Mouse (Mus musculus) T-helper 2 cell (primary cell): ENCODE results near the gene Slc16a5.

ENCODE experiments used
- in situ Hi-C: fragments of 300-600 bp; cut with MboI, MseI; formaldehyde crosslinking; loops from one replicate; pipeline ENCODE4 v1.15.1; 2025; ENCODE audit warnings: high pct_unique_total_duplicates

The Slc16a5 gene

DNA sequence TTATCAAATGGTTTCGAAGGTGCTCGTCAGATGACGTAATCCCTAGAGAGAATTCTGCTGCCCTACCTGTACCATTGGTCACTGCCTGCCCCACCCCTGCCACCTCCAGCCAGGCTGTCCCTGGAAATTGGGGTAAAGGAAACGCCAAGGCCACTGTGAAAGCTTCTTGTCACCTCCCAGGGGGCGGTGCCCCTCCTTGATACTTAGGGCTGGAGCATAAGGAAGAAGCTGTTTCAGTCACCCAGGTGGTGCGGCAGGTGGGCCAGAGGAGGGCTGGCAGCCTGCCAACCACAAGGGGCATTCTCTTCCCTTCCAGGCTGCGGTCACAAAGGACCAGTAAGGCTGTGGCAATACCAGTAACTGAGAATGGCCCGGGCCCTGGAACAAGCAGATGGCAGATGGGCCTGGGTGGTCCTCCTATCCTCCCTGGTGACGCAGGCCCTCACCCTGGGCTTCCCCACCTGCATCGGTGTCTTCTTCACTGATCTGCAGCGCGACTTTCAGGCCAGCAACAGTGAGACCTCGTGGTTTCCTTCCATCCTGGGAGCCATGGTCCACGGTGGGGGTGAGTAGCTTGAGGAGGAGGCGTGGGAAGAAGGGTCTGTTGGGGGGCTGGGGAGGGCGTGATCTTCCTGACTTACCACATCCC is at the start of gene Slc16a5:
Gene Slc16a5 (plus strand): TSS at position 232 of the 649 bp plus-strand sequence.
- in situ Hi-C loops = no loop called here

DNA sequence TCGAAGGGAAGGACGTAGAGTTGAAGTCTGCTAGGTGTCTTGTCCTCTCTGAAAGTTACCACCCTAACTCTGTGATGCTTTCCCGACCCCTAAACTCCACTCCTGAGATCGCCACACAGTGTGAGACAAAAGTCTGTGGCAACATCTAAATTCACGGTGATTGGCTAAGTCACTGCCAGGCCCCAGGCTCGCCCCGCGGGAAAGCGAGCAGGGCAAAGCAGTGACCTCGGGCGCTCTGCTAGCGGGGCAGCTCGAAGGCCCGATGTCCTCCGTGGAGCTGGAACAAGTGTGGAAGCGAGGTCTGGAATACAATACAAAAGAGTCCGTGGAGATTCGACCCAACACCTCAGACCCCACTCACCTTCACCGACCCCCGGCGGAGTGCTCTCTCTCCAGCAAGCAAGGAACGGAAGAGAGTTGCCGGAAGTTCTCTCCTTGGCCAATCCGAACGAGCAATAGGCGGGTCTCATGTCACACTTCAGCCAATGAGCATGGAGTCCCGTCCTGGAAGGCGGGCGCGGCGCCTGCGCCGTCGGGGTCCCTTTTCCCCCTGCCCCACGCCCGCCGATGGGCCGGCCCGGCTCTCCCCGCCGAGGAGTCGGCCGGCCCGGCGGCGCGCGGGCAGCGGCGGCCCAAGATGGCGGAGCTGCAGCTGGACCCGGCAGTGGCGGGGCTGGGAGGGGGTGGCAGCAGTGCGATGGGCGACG is 42.6 kb upstream of the Slc16a5 start, which contains the start of the genes Atp5h and Kctd2:
Gene Atp5h (minus strand): TSS at position 432 of the 707 bp plus-strand sequence.
Gene Kctd2 (plus strand): TSS at position 598 of the 707 bp plus-strand sequence.
- in situ Hi-C loops = no loop called here

DNA sequence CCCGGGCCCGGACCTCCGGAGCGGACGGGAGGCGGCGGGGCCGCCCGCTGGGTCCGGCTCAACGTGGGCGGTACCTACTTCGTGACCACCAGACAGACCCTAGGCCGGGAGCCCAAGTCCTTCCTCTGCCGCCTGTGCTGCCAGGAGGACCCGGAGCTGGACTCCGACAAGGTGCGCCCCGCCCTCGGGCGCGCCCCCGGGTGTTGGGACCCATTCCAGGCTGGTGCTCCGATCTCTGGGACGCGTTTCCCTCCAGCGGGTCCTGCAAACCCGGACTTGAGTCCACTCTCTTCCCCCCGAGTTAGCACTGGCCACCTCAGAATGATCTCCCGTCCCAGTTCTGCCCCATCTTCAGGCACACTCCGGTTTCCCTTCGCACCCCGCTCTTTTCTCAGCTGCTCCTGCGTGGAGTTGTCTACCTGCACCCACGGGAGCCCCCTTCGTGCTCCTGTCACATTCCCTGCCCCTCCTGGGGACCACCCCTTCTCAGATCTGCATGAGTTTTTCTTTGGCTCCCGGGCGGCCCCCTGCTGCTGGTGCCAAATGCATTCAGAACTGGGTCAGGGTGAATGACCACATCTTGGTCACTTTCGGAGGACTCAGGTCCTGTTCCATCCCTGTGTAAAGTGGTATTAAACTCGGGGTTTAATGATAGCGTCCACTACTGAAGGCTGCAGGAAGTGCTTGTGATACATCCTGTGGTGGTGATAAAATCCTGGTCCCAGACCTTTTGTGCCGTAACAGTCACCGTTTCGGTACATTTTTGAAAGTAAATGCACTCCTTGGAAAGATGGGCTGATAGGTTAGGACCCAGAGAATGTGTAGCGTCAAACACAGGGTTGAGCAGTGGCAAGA is 41.7 kb upstream of the Slc16a5 start:
- in situ Hi-C loops = no loop called here

DNA sequence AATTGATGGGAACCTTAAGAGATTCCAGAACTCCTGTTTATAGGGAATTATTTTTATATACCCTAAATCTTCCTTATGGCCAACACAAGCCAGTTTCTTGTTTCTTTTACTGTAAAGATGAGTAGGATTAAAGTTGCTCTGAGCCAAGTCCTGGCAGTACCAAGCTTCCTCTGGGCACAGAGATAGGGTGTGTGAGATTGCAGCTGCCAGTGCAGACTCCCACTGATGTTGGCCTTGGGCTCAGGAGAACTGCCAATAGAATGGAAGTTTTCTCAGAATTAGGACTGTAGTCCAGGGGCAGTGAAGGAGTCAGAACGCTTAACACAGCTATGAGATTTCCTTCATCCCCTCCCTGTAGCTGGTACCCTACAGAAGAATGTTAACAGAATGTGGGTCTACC is 40.9 kb upstream of the Slc16a5 start:
- in situ Hi-C loops = no loop called here

DNA sequence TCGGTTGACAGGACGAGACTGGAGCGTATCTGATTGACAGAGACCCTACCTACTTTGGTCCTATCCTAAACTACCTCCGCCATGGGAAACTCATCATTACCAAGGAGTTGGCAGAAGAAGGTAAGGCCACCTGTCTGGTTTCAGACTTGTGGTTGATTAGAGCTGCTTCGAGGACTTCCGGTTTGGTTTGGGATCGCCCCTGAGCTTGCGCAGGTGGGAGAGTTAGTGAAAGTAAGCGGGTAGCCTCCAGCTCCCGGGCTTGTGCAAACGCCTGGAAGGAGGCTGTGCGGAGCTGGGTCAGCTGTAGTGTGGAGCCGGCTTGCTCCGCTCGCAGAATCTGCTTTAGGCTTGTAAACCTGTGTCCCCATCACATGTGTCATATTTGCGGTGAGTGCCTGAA is 40.3 kb upstream of the Slc16a5 start:
- in situ Hi-C loops = no loop called here

DNA sequence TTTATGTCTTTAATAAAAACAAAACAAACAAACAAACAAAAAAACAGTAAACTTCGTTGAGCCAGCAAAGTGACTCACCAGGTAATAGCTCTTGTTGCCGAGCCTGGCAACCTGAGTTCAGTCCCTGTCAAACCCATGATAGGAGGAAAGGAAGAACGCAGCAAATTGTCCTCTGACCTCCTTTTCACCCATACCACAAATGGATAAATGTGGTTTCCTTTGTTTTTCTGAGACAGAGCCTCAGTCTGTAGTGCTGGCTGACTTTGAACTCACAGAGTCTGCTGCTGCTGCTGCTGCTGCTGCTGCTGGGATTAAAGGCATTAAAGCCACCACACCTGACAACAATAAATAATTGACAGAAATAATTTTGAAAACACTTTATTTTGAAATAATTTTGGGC is 39.2 kb upstream of the Slc16a5 start:
- in situ Hi-C loops = no loop called here

DNA sequence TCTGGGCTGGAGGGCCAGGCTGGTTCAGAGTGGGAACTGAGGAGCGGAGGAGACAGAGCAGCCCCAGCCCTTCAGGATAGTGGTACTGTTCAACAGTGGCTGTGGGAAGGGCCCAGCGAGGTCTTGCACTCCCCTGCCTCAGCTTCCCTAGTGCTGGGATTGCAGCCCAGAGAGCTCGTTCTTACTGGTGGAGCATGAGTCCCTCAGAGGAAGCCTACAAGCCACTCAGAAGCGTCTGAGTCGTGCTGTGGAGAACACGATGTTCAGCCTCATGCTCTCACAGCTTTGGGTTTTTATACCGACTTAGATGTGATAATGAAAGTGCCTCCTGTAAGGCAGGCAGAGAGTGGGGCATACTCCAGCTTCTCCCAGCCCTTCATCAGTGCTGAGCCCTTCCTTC is 37.6 kb upstream of the Slc16a5 start:
- in situ Hi-C loops = no loop called here

DNA sequence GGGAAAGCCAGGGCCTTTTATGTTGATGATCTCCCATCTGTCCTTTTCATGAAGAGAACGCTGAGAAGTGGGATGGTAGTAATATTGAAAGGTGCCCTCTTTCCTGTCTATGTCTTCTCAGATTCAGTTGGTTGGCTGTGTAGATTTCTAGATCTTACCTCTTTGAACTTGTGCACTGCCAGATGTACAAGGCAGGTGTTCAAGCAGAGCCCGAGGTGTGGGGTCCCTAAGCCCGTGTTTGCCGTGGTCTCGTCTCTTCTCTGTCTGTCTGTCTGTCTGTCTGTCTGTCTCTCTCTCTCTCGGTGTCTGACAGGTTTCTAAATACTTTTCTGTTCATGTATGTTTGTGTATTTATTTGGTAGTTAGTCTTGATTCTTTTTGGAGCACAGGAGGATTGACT is 36.6 kb upstream of the Slc16a5 start:
- in situ Hi-C loops = no loop called here

DNA sequence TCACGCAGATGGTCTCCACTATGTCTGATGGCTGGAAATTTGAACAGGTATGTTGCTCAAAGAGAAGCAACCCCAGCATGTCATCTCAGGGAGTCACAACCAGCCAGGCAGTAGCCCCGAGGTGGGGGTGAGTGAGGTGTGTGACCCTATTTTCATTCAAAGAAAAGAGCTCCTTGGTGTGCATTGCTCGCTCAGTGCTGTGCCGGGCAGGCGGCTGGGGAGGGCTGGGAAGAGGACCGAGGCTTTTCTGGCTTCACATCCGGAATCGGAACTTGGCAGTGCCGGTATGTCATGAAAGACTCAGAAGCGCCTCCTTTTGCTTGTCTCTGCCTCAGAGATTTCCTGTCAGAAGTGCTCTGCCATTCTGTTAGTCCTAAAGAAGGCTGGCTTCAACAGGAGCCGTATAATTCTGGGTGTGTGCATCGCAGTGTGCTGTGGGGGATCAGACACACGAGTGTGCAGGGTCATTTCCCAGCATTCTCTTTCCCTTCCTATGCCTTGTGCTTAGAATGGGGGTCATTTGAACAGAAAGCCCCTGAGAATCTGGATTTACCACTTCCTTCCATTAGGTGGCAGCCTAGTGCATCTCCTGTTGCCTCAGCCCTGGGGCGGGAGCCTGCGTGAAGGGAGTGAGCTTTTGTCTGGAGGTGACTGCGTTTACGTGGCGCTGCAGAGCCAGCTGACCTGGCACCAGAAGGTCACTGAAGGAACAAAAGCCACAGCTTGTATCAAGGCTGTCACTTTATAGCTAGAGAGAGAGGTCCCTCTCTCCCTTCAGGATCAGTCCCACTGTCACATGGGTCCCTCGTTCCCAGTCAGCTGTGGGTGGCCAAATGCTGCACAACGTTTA is 34.6 kb upstream of the Slc16a5 start:
- in situ Hi-C loops = no loop called here

DNA sequence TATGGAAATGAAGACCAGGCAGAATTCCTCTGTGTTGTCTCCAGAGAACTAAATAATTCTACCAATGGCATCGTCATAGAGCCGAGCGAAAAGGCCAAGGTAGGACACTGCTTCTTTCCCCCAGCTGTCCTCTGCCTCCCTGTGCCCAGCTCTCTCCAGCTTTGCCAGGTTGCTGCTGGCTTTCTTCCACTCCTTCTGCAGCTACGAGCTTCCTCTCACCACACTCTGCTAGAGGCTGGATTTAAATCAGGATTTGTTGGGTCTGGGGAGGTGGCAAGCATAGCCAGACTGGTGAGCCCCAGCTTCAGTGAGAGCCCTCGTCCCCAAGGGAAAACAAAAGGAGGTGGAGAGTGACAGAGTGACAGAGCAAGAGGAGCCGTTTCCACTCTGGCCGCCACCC is 33.0 kb upstream of the Slc16a5 start:
- in situ Hi-C loops = no loop called here

DNA sequence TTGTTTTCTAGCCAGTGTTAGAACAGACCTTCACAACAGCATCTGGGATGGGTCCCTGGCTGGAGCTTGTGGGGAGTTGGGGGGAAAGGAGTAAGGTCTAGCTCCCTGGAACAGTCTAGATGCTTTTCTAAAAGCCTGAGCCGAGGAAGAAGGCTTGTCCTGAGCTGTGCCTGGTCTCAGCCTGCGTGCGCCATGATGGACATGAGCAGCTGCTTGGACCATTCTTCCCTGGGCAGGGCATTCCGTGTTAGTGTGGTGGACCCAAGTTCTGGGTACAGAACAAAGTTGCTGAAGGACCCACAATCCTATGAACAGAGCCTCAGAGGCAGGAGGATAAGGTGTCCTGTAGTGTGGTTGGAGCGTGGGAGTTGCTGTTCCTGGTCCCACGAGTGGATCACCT is 31.7 kb upstream of the Slc16a5 start:
- in situ Hi-C loops = loop anchor here (5.0 kb wide), 1 partner anchor 42 kb away; no protein-coding TSS in a partner anchor

DNA sequence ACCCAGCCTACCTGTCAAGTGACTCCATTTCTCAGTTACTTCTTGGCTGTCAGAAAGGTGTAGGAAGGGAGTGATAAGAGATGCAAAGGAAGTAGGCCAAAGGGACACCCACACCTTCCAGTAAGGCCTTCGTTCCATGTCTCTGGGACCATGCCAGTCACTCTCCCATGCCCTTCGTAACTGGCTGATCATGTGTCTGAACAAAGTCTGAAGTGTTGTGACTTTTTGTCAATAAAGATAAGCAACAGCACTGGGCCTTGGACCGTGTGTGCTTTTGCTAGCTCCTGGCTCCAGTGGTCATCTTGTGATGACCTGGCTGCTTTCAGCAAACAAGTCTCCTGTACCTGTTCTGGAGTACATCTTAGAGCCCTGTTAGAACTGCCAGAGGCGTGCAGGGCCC is 29.5 kb upstream of the Slc16a5 start:
- in situ Hi-C loops = loop anchor here (5.0 kb wide), 1 partner anchor 39 kb away; no protein-coding TSS in a partner anchor

DNA sequence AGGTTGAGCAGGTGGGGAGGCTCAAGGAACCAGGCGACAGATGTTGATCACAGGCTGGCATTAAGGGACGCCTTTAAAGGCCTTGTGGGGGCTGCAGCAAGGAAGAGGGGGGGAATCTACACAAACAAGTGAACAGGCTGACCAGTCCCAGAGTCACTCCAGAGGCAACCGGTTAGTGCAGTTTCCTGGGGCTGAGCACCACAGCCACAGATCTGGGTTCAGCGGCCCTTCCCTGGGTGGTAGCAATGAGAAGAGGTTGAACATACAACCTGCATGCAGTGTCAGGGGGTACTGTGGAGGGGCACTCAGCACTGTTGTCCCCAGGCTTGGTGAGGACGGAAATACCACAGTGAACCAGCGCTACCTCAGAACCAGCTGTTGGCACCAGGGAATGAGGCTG is 28.9 kb upstream of the Slc16a5 start:
- in situ Hi-C loops = loop anchor here (5.0 kb wide), 1 partner anchor 39 kb away; no protein-coding TSS in a partner anchor

DNA sequence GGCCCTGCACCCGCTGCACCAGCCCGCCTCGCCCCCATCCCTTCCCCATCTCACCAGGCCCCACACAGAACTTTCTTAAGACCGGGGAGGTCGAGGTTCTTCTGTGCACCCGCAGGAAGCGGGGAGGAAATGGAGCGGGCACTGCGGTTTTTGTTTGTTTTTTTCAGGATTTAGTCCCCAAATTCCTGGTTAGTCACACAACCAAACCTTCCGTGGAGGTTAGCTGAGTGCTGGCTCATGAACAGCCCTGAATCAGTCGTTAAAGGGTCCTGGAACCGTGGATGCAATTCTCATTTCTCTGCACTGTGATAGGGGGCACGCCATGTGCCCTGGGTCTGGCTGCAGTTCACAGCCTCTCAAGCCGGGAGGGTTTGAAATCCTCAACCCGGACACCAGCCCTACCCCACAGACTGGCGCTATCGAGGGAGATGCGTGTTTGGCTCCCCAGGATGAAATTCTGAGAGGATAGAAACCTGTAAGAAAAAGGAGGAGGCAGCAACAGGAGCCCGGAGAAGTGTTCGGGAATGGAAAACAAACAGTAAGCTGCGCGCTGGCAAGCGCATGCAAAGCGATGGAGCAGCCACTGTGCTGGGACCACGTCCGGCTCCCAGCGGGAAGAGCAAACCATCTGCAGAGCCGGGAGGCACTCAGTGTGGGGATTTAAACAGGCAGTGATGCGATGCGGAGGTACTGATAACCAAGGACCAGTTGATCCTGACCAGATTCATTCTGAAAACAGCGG is 26.5 kb upstream of the Slc16a5 start:
- in situ Hi-C loops = no loop called here

DNA sequence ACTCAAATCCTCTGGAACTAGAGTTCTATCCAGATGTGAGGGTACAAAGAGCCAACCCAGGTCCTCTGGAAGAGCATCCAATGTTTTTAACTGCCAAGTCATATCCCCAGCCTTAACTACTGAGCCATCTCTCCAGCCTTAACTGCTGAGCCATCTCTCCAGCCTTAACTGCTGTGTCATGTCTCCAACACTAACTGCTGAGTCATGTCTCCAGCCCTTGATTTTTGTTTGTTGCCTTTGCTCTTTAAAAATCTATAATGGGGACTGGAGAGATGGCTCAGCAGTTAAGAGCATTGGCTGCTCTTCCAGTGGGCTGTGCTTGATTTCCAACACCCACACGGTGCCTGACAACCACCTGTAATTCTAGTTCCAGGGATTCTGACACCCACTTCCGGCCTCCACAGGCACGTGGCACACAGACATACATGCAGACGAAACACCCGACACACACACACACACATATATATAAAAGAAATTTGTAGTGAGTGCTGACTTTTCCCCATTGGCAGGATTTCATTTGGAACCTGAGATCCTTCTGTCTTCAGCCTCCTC is 24.6 kb upstream of the Slc16a5 start:
- in situ Hi-C loops = no loop called here

DNA sequence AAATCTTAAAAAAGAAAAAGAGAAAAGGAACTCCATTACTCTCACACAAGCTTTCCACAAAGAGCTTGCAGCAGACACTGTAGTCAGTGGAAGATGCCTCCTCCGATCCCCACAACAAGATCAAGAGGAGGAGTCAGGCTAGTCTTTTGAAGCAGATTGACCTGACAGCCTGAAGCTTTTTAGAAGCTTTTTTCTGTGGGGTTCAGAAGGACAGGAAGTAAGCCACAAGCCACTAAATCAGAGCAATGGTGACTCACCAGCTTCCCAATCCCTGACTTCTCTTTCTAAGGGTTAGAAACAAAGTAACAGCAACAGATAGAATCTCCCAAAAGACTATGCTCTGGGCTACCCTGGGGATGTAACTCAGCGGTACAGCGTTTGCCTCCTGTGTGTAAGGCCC is 22.9 kb upstream of the Slc16a5 start:
- in situ Hi-C loops = no loop called here

DNA sequence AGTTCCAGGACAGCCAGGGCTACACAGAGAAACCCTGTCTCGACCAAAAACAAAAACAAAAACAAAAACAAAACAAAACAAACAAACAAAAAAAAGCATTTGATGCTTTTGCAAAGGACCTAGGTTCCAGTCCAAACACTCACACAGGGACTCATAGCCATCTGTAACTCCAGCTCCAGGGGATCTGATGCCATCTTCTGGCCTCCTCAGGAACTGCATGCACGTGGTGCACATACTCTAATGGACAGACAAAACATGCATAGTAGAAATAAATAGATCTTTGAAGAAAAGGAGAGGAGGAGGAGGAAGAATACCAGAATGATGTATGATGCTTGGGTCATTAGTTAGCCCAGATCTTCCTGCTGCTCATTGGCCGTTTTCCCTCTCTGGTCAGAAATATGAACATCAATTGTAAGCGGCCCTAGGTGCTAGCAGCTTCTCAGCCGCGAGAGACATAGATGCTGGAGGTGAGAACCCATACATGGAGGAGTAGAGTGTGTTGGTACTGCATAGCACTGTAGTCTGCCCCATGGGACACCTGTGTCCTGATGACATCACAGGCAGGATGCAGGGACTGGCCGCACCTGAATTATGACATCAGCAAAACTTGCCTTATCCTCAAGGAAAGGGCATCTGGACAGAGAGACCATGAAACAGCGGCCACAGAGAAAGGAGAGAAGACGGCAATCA is 22.2 kb upstream of the Slc16a5 start, which contains the start of gene Trim80:
Gene Trim80 (plus strand): TSS at position 640 of the 690 bp plus-strand sequence.
- in situ Hi-C loops = no loop called here

DNA sequence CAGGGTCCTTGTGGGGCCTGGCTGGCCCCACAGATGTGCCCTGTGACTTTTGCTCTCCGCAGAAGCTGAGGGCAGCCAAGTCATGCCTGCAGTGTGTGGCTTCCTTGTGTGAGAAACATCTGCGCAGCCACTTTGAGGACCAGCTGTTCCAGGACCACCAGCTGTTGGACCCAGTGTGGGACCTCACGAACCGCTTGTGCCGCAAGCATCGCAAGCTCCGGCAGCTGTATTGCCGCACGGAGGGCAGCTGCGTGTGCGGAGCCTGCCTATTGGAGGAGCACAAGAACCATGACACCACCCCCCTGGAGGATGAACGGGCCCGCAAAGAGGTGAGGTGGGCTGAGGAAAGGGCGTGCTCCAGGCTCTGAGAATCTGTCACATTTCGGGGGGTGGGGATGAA is 20.9 kb upstream of the Slc16a5 start:
- in situ Hi-C loops = no loop called here

DNA sequence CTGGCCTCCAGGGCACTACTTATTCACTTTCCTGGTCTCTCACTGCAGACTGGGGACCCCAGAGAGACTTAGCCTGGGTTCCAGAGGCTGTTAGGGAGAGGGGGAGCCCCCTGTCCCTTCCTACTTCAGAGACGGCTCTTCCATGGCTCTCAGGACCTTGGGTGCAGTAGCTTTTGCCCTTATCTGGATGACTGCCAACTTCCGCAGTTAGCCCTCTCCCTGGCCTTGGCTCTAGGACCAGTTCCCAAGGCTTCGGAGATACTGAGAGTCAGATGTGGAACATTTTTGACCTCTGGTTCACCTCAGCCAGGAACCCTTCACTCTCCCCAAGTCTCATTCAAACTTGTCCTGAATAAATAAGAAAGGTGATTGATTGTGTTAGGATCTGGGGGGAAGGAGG is 15.4 kb upstream of the Slc16a5 start:
- in situ Hi-C loops = no loop called here
